Mouse (Mus musculus) embryonic facial prominence, embryonic 14.5 days (tissue): Measurements from ENCODE around the gene Atp5mpl. TPM values are rescaled to one million over a fixed set of nuclear protein-coding genes. Genes with fewer than 3 reads are reported as not detected.
"Not testable (repeated sequence)": the region's sequence is repeated elsewhere in the genome, so short reads cannot be mapped to it uniquely, and the experiment has no call there.

Experiments used
- ATAC-seq: fragments of 200-750 bp; cut with Nextera tagmentation; 2 replicates; pipeline ENCODE4 v1.8.0; 2017; ENCODE audit warnings: low read depth, moderate number of reproducible peaks, moderate TSS enrichment
- DNase-seq: peaks from one replicate; pipeline ENCODE4 v3.0.0-alpha.2; 2015; ENCODE audit warnings: low spot score
- H3K27ac ChIP-seq: fragments of 300-500 bp; sonication (generic); replicated peaks from 2 replicates; pipeline ENCODE4 v1.5.1; 2014; ENCODE audit warnings: low read depth, mild to moderate bottlenecking, low read length, moderate library complexity
- H3K27me3 ChIP-seq: fragments of 300-500 bp; sonication (generic); replicated peaks from 2 replicates; pipeline ENCODE4 v1.6.1; 2014; ENCODE audit warnings: low read length; ENCODE audit not compliant: control insufficient read depth, insufficient read depth
- H3K36me3 ChIP-seq: fragments of 300-500 bp; sonication (generic); 2 replicates; pipeline ENCODE4 v1.6.1; 2014; ENCODE audit warnings: low read length, mixed read lengths; ENCODE audit not compliant: control insufficient read depth, insufficient read depth
- H3K4me1 ChIP-seq: fragments of 300-500 bp; sonication (generic); 2 replicates; pipeline ENCODE4 v1.6.1; 2014; ENCODE audit warnings: antibody characterized with exemption, low read length; ENCODE audit not compliant: control insufficient read depth, insufficient read depth
- H3K4me2 ChIP-seq: fragments of 300-500 bp; sonication (generic); 2 replicates; pipeline ENCODE4 v1.6.1; 2014; ENCODE audit warnings: low read depth, mild to moderate bottlenecking, low read length, moderate library complexity, mixed read lengths
- H3K4me3 ChIP-seq: fragments of 300-500 bp; sonication (generic); 2 replicates; pipeline ENCODE4 v1.5.1; 2014; ENCODE audit warnings: low read depth, mild to moderate bottlenecking, low read length
- H3K9ac ChIP-seq: fragments of 300-500 bp; sonication (generic); 2 replicates; pipeline ENCODE4 v1.6.1; 2014; ENCODE audit warnings: low read depth, mild to moderate bottlenecking, low read length, moderate library complexity, mixed read lengths
- H3K9me3 ChIP-seq: fragments of 300-500 bp; sonication (generic); 2 replicates; pipeline ENCODE4 v1.6.1; 2016; ENCODE audit warnings: low read length; ENCODE audit not compliant: control insufficient read depth
- WGBS: fragments of 180-500 bp; shearing (Covaris S2); extraction: QIAGEN DNeasy Blood & Tissue Kit; methylation state at CpG from one replicate; pipeline ENCODE4 v1.1.7; 2014; 5-methylcytosine and 5-hydroxymethylcytosine counted together
- polyA plus RNA-seq: library from polyadenylated mRNA; unstranded; fragments of >200 nt; fragmentation: Nextera tagmentation; extraction: Ambion mirVana; gene quantifications from 2 replicates; pipeline ENCODE4 v1.2.1, GENCODE M21; 2014

Gene Atp5mpl
- polyA plus RNA-seq, 1 experiment from 2014 or later, result 799 TPM

DNA sequence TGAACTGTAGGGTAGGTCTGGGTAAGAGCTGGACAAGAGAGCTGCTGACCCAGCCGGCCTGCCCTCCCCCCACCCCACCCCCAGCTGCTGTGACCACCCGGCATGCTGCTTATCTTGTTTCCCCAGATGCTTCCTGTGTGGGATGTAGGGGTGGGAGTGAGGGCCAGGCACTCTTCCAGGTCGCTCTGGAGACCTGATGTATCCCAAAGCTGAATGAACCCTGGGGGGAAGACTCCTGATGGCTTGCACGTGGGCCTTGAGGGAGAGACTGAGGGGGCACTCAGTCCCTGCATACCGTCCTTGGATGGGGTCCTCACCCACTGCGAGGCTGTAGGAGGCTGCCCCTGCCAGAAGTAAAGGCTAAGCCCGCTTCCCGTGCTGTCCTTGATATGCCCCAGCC, 21.7 kb downstream of the Atp5mpl start:
- no peaks in the 10 kb centered on the region for H3K36me3 ChIP-seq
- WGBS, result 42% methylated on average over 8 of the region's 8 CpGs
- H3K9ac ChIP-seq, result peak overlapping the region; percentile 40
- H3K4me1 ChIP-seq, result peaks cover 17% of the 10 kb centered on the region
- H3K4me2 ChIP-seq, result no peak overlapping the region
- H3K9me3 ChIP-seq, result no peaks in the 10 kb centered on the region
- H3K27me3 ChIP-seq, result no peaks in the 10 kb centered on the region
- peak overlapping the region; percentile 87 for H3K27ac ChIP-seq
- no peak for DNase-seq
- no peak overlapping the region for H3K4me3 ChIP-seq
- no peak for ATAC-seq

DNA sequence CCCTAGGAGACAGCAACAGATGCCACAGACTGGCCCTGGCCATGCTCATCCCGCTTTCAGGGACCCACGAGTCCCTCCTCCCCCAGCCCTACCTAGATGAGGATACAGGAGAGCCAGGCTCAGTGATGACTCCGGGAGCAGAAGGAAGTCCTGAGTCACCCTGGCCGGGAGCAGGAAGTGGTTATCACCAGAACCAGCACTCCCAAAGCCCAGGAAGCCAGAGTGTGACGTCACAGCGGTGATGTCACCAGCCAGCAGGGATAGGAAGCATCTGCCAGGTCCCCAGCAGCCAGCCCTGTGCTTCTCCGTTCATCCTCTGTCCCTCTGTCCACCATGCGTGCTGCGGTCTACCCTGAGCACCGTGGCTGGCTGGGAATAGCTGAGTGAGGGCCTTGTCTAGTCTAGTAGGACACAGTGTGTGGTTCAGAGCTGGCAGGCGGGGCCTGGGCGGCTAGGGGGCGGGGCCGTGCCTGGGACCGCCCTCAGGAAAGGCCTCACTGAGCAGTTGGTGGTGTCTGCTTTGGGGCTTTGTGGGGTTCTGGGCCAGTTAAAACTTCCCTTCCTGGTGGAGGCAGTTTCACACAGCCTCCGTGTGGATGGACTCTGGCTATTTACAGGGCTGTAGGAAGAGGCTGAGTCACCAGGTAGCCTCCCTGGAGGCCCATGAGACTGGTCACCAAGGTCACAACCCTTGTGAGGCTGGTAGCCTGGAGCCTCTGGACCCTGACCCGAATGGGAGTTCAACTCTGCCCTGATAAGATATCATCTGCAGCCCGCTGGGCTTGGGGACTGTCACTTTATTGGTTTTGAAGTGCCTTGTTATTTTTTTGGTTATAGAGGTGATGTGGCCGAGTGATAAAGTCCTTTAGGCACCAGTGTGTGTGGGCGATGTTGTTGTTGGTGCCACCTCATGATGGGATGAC, 22.5 kb downstream of the Atp5mpl start:
- not testable (repeated sequence) for H3K9me3 ChIP-seq, H3K4me2 ChIP-seq, H3K36me3 ChIP-seq, DNase-seq, H3K27me3 ChIP-seq, H3K4me3 ChIP-seq, H3K9ac ChIP-seq
- ATAC-seq, result peak; percentile 56; the same call in 1 of the 2 replicates
- peaks cover 20% of the 10 kb centered on the region for H3K4me1 ChIP-seq
- peak overlapping the region; percentile 65 for H3K27ac ChIP-seq
- WGBS, result 73% methylated on average over 11 of the region's 20 CpGs

DNA sequence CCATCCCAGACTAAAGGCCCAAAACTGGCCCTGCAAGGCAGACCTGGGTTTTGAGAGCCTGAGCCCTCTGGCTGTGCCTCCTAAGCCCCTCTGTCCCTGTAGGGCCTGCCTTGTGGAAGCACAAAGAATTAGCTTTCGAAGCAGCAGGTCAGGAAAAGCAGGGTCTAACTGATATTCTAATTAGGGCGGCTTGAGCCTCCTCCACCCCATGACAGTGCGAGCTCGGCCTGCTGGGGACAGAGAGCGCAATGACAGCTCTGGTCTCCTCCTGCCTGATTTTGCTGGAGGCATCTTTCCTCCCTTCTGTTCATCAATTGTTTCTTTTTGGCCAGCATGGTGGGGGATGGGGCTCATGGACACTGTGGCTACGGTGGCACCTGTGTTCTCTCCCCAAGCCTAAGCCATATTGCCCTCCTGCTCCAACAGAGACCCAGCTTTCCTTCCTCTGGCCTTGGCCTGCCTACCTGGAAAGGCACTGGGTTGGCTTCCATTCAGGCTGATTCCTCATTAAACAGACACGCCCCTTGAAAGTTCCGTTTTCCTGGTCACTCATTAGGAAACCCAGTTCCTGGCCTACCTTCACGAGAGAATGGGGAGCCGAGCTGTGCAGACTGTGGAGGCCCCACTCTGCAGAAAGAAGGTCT, 23.2 kb downstream of the Atp5mpl start:
- ATAC-seq, result no peak
- Histone ChIP-seq H3K27me3 (no peaks in the 10 kb centered on the region), H3K9ac (peak overlapping the region; percentile 8; the same call in 1 of the 2 replicates), H3K4me3 (no peak overlapping the region), H3K4me2 (no peak overlapping the region; the same call in 1 of the 2 replicates), H3K4me1 (peaks cover 28% of the 10 kb centered on the region), H3K36me3 (no peaks in the 10 kb centered on the region), H3K9me3 (no peaks in the 10 kb centered on the region), H3K27ac (no peak overlapping the region; the same call in 1 of the 2 replicates)
- no peak for DNase-seq
- 67% methylated on average over 10 of the region's 10 CpGs for WGBS

DNA sequence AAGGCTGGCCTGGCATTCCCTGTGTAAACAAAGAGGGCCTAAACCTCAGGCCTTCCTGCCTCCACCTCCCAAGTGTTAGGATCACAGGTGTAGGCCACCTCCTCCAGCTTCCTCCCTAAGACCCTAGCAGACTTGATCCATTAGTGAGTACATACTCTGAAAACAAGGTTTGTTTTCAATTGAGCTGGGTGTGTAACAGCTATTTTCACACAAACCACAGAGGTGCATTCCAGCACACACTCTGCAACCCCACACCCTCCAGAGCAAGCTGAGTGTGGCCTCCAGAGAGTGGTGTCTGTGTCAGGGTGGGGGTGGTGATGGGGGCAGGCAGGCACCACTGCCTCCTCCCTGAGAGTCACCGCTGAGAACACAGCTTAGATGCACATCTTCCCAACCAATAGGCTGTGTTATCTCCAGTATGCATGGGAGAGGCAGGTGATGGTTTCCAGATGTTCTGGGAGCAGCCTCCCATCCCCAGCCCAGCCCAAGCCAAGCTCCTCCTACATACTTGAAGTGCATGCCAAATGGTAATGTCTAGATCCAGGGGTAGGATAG, 28.1 kb downstream of the Atp5mpl start:
- no peak overlapping the region for H3K4me3 ChIP-seq
- peak overlapping the region; percentile 30; the same call in 1 of the 2 replicates for H3K9ac ChIP-seq
- ATAC-seq (peak; percentile 72), DNase-seq (peak; percentile 88)
- no peaks in the 10 kb centered on the region for H3K27me3 ChIP-seq
- peaks cover 41% of the 10 kb centered on the region for H3K4me1 ChIP-seq
- no peaks in the 10 kb centered on the region for H3K9me3 ChIP-seq
- no peak overlapping the region for H3K4me2 ChIP-seq
- H3K27ac ChIP-seq, result peak overlapping the region; percentile 87
- WGBS, result 29% methylated on average over 1 of the region's 1 CpGs
- H3K36me3 ChIP-seq, result no peaks in the 10 kb centered on the region

DNA sequence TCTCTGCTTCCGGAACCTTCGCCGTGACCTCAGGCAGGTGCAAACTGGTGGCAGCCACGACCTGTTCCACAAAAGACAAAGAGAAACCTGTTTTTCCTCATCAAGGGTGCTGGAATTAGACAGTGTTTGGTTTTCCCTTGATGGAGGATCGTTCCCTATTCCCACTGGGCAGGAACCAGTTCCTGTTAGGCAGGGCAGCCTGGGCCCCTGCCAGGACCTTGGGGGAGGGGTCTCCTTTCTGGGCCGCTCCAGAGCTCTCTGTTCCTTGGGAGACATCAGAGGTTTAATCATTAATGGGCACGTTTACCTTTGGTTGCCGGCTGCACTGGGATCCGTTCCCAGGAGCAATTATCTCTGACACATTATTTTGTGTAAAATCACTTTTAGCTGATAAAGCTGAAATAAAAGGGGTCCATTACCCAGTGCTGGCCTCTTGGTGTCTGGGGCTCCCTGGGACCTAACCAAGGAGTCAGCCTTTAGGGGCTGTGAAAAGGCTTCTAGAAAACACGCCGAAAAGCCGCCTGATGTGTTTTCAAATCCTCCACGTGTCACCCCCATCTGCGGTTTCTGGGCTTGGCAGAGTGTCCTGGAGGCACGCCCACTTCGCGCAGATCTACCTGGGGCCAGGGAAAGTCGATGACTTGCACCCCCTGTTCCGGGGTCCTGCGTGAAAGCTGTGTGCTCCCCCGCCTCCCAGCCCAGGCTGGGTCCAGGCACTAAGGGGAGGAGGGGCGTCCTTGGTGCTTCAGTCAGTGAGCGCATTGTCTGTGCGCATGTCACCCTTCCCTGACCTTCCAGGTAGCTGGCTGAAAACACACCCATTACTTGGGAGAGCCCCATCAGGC, 29.8 kb downstream of the Atp5mpl start:
- peak overlapping the region; percentile 87 for H3K27ac ChIP-seq
- DNase-seq (peak; percentile 86), ATAC-seq (peak; percentile 69)
- 0 out of 2 replicates have a peak overlapping the region, but pooled peaks have one; percentile 30 for H3K9ac ChIP-seq
- no peak overlapping the region for H3K4me3 ChIP-seq
- no peaks in the 10 kb centered on the region for H3K9me3 ChIP-seq
- H3K4me1 ChIP-seq, result peaks cover 46% of the 10 kb centered on the region
- H3K27me3 ChIP-seq, result no peaks in the 10 kb centered on the region
- peak overlapping the region; percentile 26; the same call in 1 of the 2 replicates for H3K4me2 ChIP-seq
- no peaks in the 10 kb centered on the region for H3K36me3 ChIP-seq
- WGBS, result 26% methylated on average over 18 of the region's 24 CpGs

DNA sequence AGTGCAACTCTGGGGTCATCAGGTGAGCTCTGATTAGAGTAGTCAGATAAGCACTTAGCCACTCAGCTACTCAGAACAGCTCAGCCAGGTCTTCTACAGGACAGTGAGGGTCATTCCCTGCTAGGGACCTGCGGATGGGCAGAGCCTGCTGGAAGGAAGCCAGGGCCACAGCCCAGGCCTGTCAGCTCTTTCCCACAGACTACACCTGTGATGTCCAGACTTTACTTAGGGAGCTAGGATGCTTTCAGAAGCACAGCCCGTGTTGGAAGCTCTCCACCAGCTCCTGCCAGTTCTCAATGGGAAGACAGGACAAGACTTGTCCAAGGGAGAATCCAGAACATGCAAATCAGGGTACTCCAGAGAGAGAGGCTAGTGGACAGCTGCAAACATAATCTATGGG, 32.8 kb downstream of the Atp5mpl start:
- 66% methylated on average over 2 of the region's 2 CpGs for WGBS

DNA sequence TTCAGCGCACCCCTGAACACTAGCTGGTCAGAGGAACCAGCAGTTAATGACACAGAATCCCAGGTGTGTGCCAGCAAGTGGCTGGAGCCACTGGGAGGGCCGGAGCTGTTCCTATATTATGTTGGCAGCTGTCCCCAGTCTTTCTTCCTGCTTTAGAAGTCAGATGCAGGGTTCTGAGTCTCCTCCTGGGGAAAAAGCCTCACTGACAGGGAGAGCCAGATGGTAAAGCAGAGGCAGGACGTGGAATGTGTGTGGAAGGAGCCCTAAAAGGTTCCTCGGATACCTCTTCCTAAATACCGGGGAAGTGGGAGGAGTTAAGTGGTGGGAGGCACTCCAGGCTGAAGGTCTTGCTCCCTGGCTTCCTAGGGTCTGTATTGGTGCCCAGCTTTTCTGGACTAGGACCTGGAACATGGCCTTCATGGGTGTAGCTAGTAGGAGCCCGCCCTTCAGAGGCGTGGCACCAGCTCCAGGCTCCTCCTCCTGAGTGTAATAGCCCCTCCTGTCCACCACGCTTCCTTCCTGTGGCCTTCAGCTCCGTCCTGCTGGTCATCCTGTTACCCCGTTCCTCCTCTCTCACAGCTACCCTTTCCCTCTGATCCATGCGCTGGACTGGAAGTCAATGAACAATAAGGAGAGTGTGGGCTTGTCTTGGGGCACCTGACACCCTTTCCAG, 33.6 kb downstream of the Atp5mpl start:
- no peaks in the 10 kb centered on the region for H3K9me3 ChIP-seq
- H3K4me2 ChIP-seq, result no peak overlapping the region
- H3K4me1 ChIP-seq, result peaks cover 31% of the 10 kb centered on the region
- no peaks in the 10 kb centered on the region for H3K27me3 ChIP-seq
- no peak overlapping the region; the same call in 1 of the 2 replicates for H3K27ac ChIP-seq
- 52% methylated on average over 10 of the region's 11 CpGs for WGBS
- no peak overlapping the region for H3K4me3 ChIP-seq
- H3K36me3 ChIP-seq, result no peaks in the 10 kb centered on the region
- no peak overlapping the region for H3K9ac ChIP-seq
- ATAC-seq (no peak), DNase-seq (no peak)

More for the DNA sequence above, 32.8 kb downstream of the Atp5mpl start:
- ATAC-seq (no peak), DNase-seq (no peak)
- H3K4me3 ChIP-seq, result no peak overlapping the region
- H3K27ac ChIP-seq, result no peak overlapping the region
- H3K9me3 ChIP-seq, result no peaks in the 10 kb centered on the region
- no peak overlapping the region for H3K9ac ChIP-seq
- H3K36me3 ChIP-seq, result no peaks in the 10 kb centered on the region
- peaks cover 39% of the 10 kb centered on the region for H3K4me1 ChIP-seq
- no peak overlapping the region for H3K4me2 ChIP-seq
- H3K27me3 ChIP-seq, result no peaks in the 10 kb centered on the region
